Mouse (Mus musculus) lung, embryonic 14.5 days (tissue): ENCODE results near the gene Snx11. TPM values are rescaled to one million over a fixed set of nuclear protein-coding genes. Genes with fewer than 3 reads are reported as not detected.
A peak's percentile ranks its signal among the peaks of the same experiment; 100 is the strongest.

Experiments
- ATAC-seq: fragments of 200-750 bp; cut with Nextera tagmentation; 2 replicates; pipeline ENCODE4 v1.8.0; 2017; ENCODE audit warnings: mild to moderate bottlenecking, moderate TSS enrichment, moderate library complexity; ENCODE audit not compliant: insufficient read depth
- DNase-seq: peaks from one replicate; pipeline ENCODE4 v3.0.0-alpha.2; 2015
- H3K27ac ChIP-seq: fragments of 300-500 bp; sonication (generic); 2 replicates; pipeline ENCODE4 v1.5.1; 2014; ENCODE audit warnings: low read depth, mild to moderate bottlenecking, moderate library complexity
- H3K27me3 ChIP-seq: fragments of 300-500 bp; sonication (generic); 2 replicates; pipeline ENCODE4 v1.6.1; 2014; ENCODE audit warnings: low read length, control low read depth; ENCODE audit not compliant: insufficient read depth
- H3K36me3 ChIP-seq: fragments of 300-500 bp; sonication (generic); 2 replicates; pipeline ENCODE4 v1.6.1; 2014; ENCODE audit warnings: control low read depth; ENCODE audit not compliant: insufficient read depth
- H3K4me1 ChIP-seq: fragments of 300-500 bp; sonication (generic); 2 replicates; pipeline ENCODE4 v1.6.1; 2014; ENCODE audit warnings: antibody characterized with exemption, control low read depth; ENCODE audit not compliant: insufficient read depth
- H3K4me2 ChIP-seq: fragments of 300-500 bp; sonication (generic); 2 replicates; pipeline ENCODE4 v1.6.1; 2014; ENCODE audit warnings: mild to moderate bottlenecking
- H3K4me3 ChIP-seq: fragments of 300-500 bp; sonication (generic); 2 replicates; pipeline ENCODE4 v1.5.1; 2014; ENCODE audit warnings: low read depth, low read length
- H3K9ac ChIP-seq: fragments of 300-500 bp; sonication (generic); 2 replicates; pipeline ENCODE4 v1.6.1; 2014
- H3K9me3 ChIP-seq: fragments of 300-500 bp; sonication (generic); 2 replicates; pipeline ENCODE4 v1.6.1; 2016; ENCODE audit warnings: low read depth, low read length, control low read depth
- CTCF ChIP-seq: IDR thresholded peaks from 2 replicates; pipeline ENCODE4 v1.5.1; 2016; ENCODE audit warnings: antibody characterized with exemption, low read depth
- WGBS: fragments of 180-500 bp; shearing (Covaris S2); extraction: QIAGEN DNeasy Blood & Tissue Kit; methylation state at CpG from one replicate; pipeline ENCODE4 v1.1.7; 2014; 5-methylcytosine and 5-hydroxymethylcytosine counted together
- polyA plus RNA-seq: library from polyadenylated mRNA; unstranded; fragments of >200 nt; fragmentation: Nextera tagmentation; extraction: Ambion mirVana; gene quantifications from 2 replicates; pipeline ENCODE4 v1.2.1, GENCODE M21; 2014

The Snx11 gene
- polyA plus RNA-seq, 1 experiment from 2014 or later = 15.7 TPM

- DNase-seq = no peak
- no peaks in the 10 kb centered on the region for H3K9me3 ChIP-seq
- H3K27me3 ChIP-seq = no peaks in the 10 kb centered on the region
- WGBS = 66% methylated on average over 15 of the region's 15 CpGs
- H3K27ac ChIP-seq = no peak overlapping the region
- H3K4me3 ChIP-seq = no peak overlapping the region
- 0 out of 2 replicates have a peak, but pooled peaks have one; percentile 3 for TF ChIP-seq CTCF
- no peak overlapping the region for H3K4me2 ChIP-seq
- H3K9ac ChIP-seq = no peak overlapping the region
- no peaks in the 10 kb centered on the region for H3K4me1 ChIP-seq
- H3K36me3 ChIP-seq = peaks cover 1% of the 10 kb centered on the region; the same call in 1 of the 2 replicates
- no peak for ATAC-seq
These were observed 14.5 kb downstream of the Snx11 start for GRCm38 (mm10) chr11:96762742-96763470.

DNA sequence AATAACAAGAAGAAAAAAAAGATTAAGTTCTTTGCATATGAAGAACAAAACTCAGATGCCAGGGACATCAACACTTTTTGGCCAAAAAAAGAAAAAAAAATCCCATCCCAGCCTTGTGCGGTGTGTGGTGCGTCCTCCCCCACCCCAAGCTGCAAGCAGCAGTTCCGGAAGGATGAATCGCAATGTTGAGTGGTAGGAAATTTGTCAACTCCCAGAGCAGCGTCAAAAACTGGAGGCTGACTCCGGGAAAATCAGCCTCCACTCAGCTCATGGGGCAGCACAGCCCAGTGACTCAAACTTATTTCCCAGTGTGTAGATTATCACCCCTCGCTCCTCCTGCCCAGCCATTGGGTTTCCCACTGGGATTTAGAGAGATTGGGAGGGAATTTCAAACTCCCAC, 15.4 kb downstream of the Snx11 start:
- TF ChIP-seq CTCF = no peak
- H3K4me2 ChIP-seq = no peak overlapping the region
- ATAC-seq = no peak
- 40% methylated on average over 7 of the region's 7 CpGs for WGBS
- no peaks in the 10 kb centered on the region for H3K36me3 ChIP-seq
- H3K4me3 ChIP-seq = no peak overlapping the region
- no peaks in the 10 kb centered on the region for H3K9me3 ChIP-seq
- DNase-seq = no peak
- no peak overlapping the region for H3K27ac ChIP-seq
- peak overlapping the region; percentile 13; the same call in 1 of the 2 replicates for H3K9ac ChIP-seq
- H3K27me3 ChIP-seq = no peaks in the 10 kb centered on the region
- H3K4me1 ChIP-seq = no peaks in the 10 kb centered on the region

DNA sequence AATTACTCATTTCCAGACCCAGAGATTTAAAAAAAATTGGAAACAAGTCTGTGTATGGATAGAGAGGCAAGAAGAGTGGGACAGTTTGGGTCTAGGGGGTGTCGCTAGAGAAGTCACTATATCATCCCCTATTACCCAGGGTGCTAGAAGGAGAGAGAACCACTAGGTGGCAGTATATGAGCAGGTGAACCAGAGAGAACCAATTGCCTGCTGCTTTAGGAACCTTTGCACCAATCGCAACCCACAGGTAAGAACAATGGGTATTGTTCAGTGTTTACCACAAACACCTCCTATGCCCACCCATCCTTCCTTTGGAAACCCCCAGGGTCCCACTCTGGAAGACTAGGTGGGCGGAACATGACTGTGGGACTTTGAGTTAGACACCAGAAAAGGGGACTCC, 17.3 kb downstream of the Snx11 start:
- ATAC-seq (no peak), DNase-seq (peak; percentile 81)
- TF ChIP-seq CTCF = peak; percentile 83
- no peak overlapping the region for H3K4me2 ChIP-seq
- WGBS = 45% methylated on average over 3 of the region's 3 CpGs
- H3K9me3 ChIP-seq = no peaks in the 10 kb centered on the region
- no peaks in the 10 kb centered on the region for H3K27me3 ChIP-seq
- no peaks in the 10 kb centered on the region for H3K36me3 ChIP-seq
- no peaks in the 10 kb centered on the region for H3K4me1 ChIP-seq
- H3K4me3 ChIP-seq = no peak overlapping the region
- no peak overlapping the region for H3K9ac ChIP-seq
- no peak overlapping the region for H3K27ac ChIP-seq

DNA sequence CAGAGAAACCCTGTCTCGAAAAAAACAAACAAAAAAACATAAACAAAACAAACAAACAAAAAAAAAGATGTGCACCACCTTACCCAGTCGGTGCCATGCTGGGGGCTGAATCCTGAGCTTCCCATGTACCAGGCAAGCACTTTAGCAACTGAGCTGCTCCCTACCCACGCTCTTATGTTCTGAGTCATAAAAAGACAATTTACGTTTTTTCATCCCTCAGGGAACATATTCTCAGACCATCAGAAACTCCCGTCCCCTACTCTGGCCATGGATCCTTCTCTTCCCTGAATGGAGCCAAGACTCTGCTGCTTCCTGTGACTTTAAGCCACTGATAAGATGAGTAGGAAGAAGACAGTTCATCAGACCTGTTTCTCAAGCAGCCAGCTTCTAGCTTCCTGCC, 19.0 kb downstream of the Snx11 start:
- H3K9ac ChIP-seq = no peak overlapping the region
- TF ChIP-seq CTCF = no peak
- no peaks in the 10 kb centered on the region for H3K9me3 ChIP-seq
- H3K27ac ChIP-seq = no peak overlapping the region
- no peak overlapping the region for H3K4me2 ChIP-seq
- no peaks in the 10 kb centered on the region for H3K4me1 ChIP-seq
- no peaks in the 10 kb centered on the region for H3K36me3 ChIP-seq
- ATAC-seq (no peak), DNase-seq (no peak)
- H3K27me3 ChIP-seq = no peaks in the 10 kb centered on the region
- 66% methylated on average over 5 of the region's 5 CpGs for WGBS
- H3K4me3 ChIP-seq = no peak overlapping the region

- no peaks in the 10 kb centered on the region for H3K36me3 ChIP-seq
- no peaks in the 10 kb centered on the region for H3K27me3 ChIP-seq
- TF ChIP-seq CTCF = peak; percentile 12; the same call in 1 of the 2 replicates
- H3K4me1 ChIP-seq = no peaks in the 10 kb centered on the region
- H3K27ac ChIP-seq = no peak overlapping the region
- ATAC-seq (no peak), DNase-seq (no peak)
- no peak overlapping the region for H3K4me2 ChIP-seq
- no peaks in the 10 kb centered on the region for H3K9me3 ChIP-seq
- WGBS = 46% methylated on average over 4 of the region's 4 CpGs
- H3K9ac ChIP-seq = no peak overlapping the region
- no peak overlapping the region for H3K4me3 ChIP-seq
These were observed 19.9 kb downstream of the Snx11 start for GRCm38 (mm10) chr11:96757421-96757820.

GRCm38 (mm10) chr11:96755298-96755697, 22.1 kb downstream of the Snx11 start:
- no peak overlapping the region for H3K4me3 ChIP-seq
- no peak for DNase-seq
- no peak for ATAC-seq
- no peak overlapping the region for H3K4me2 ChIP-seq
- peak; percentile 38 for TF ChIP-seq CTCF
- H3K9me3 ChIP-seq = no peaks in the 10 kb centered on the region
- no peaks in the 10 kb centered on the region for H3K4me1 ChIP-seq
- H3K27ac ChIP-seq = no peak overlapping the region
- no peak overlapping the region for H3K9ac ChIP-seq
- H3K36me3 ChIP-seq = no peaks in the 10 kb centered on the region
- no peaks in the 10 kb centered on the region for H3K27me3 ChIP-seq
- WGBS = 89% methylated on average over 2 of the region's 2 CpGs

DNA sequence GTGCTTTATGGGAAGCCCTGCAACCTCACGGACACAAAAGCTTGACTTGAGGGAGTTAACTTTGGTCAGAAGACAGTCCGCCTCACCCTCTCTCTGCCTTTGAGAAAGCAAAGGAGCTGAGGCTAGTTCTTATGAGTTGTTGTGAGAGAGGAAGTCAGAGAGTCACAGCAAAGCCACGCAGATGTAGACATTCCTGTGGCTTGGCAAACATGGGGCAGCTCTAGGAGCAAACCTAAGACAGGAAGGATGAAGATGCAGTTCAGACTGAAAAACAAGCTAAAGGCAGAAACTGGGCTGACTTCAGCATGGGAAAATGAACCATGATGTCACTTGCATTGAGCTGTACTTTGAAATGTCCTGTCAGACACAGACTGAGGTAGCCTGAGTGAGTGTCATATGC, 29.8 kb downstream of the Snx11 start:
- no peak overlapping the region for H3K4me3 ChIP-seq
- no peak overlapping the region for H3K27ac ChIP-seq
- H3K9me3 ChIP-seq = no peaks in the 10 kb centered on the region
- WGBS = 37% methylated on average over 3 of the region's 3 CpGs
- no peak for DNase-seq
- no peak overlapping the region for H3K4me2 ChIP-seq
- no peak for TF ChIP-seq CTCF
- H3K27me3 ChIP-seq = 0 out of 2 replicates have a peak, but pooled peaks cover 7% of the 10 kb centered on the region
- no peak overlapping the region for H3K9ac ChIP-seq
- no peak for ATAC-seq
- H3K36me3 ChIP-seq = no peaks in the 10 kb centered on the region
- no peaks in the 10 kb centered on the region for H3K4me1 ChIP-seq
